Mouse (Mus musculus): ENCODE measurements around the gene Gm10037. TPM values are rescaled to one million over a fixed set of nuclear protein-coding genes. Genes with fewer than 3 reads are reported as not detected.

Gm10037 gene
- total RNA-seq, 2 experiments from 2014 or later, result 2.7 to 3.8 TPM

GRCm38 (mm10) chr13:67876699-67877254, 45.9 kb downstream of the Gm10037 start:
- DNase-seq, result no peak

GRCm38 (mm10) chr13:67883966-67884365, 53.1 kb downstream of the Gm10037 start:
- DNase-seq, result no peak

Other genes with a start within 250 kb of the Gm10037 start
- gene Zfp729b, start 221.4 kb upstream of the Gm10037 start, total RNA-seq (2021), result 1 to 10 TPM; 7.5 to 7.7 TPM
- 1 to 10 TPM; 1.0 to 1.9 TPM for gene Gm49345, start 193.3 kb upstream of the Gm10037 start, total RNA-seq (2021)
- 1 to 10 TPM; 5.8 to 7.5 TPM for gene Zfp729a, start 193.3 kb upstream of the Gm10037 start, total RNA-seq (2021)
- gene Zfp738, start 144.0 kb upstream of the Gm10037 start, total RNA-seq (2021), result 10 to 100 TPM in 1 of 2 experiments, 1 to 10 TPM in 1; 9.9 to 10.7 TPM
- 10 to 100 TPM in 1 of 2 experiments, 1 to 10 TPM in 1; 8.2 to 12.0 TPM for gene Zfp65, start 101.9 kb upstream of the Gm10037 start, total RNA-seq (2021)
- gene Zfp85, start 75.9 kb upstream of the Gm10037 start, total RNA-seq (2021), result 1 to 10 TPM; 3.7 to 4.2 TPM
- gene Zfp493, start 51.4 kb upstream of the Gm10037 start, total RNA-seq (2021), result 1 to 10 TPM; 1.7 to 3.5 TPM
- gene Zfp273, start 17.4 kb upstream of the Gm10037 start, total RNA-seq (2021), result 1 to 10 TPM; 2.3 to 4.2 TPM
- not detected for gene BC048507, start 32.2 kb downstream of the Gm10037 start, total RNA-seq (2021)

Data from adrenal gland, postnatal 36 days (tissue).